Comparison of ENCODE assay signal across 2 mouse cellular contexts in genomic region chr1:85007737-85008136, GRCm38 (mm10).
A peak's percentile ranks its signal among the peaks of the same experiment; 100 is the strongest.
DNase-seq lines count a peak whose midpoint lies in the region.
"Not testable (repeated sequence)": the region's sequence is repeated elsewhere in the genome, so short reads cannot be mapped to it uniquely, and the experiment has no call there.

No protein-coding gene starts in this region.

- not testable (repeated sequence) for H3K27me3 ChIP-seq in heart, embryonic 10.5 days (ENCODE audit: insufficient read depth, poor library complexity, severe bottlenecking)

- DNase-seq in heart, adult 11 months = peak; percentile 86
- peak; percentile 54 for DNase-seq in heart, embryonic 10.5 days (ENCODE audit: low spot score)

- not testable (repeated sequence) for H3K4me3 ChIP-seq in heart, embryonic 10.5 days

- H3K36me3 ChIP-seq in heart, embryonic 10.5 days = not testable (repeated sequence)

- WGBS in heart, embryonic 10.5 days = 58% methylated on average over 1 of the region's 1 CpGs

- H3K9me3 ChIP-seq in heart, embryonic 10.5 days = not testable (repeated sequence)

- not testable (repeated sequence) for H3K27ac ChIP-seq in heart, embryonic 10.5 days

- not testable (repeated sequence) for H3K4me1 ChIP-seq in heart, embryonic 10.5 days
